ENCODE assay signal across 8 mouse cellular contexts in genomic region chr2:62646671-62647289, GRCm38 (mm10). TPM values are rescaled to one million over a fixed set of nuclear protein-coding genes. Genes with fewer than 3 reads are reported as not detected.
DNase-seq lines count a peak whose midpoint lies in the region; ATAC-seq lines count a peak whose summit lies in the region.

No protein-coding gene starts in this region.

- peaks cover 5% of the 10 kb centered on the region; the same call in 1 of the 2 replicates for H3K27me3 ChIP-seq in embryonic facial prominence, embryonic 13.5 days
- peaks cover 11% of the 10 kb centered on the region for H3K27me3 ChIP-seq in hindbrain, embryonic 15.5 days
- peaks cover 4% of the 10 kb centered on the region; the same call in 1 of the 2 replicates for H3K27me3 ChIP-seq in midbrain, embryonic 11.5 days (ENCODE audit: control insufficient read depth, insufficient read depth, low read length)

- no peaks in the 10 kb centered on the region for H3K9me3 ChIP-seq in embryonic facial prominence, embryonic 13.5 days
- H3K9me3 ChIP-seq in hindbrain, embryonic 15.5 days: no peaks in the 10 kb centered on the region
- H3K9me3 ChIP-seq in midbrain, embryonic 11.5 days (ENCODE audit: control insufficient read depth, low read length): no peaks in the 10 kb centered on the region

- DNase-seq in heart, adult 18-20 months: peak; percentile 12 to 49
- DNase-seq in heart, postnatal 36 days: no peak
- no peak for DNase-seq in midbrain, embryonic 11.5 days (ENCODE audit: low spot score, missing footprints)
- no peak for DNase-seq in adrenal gland, postnatal 14 days
- no peak for DNase-seq in cerebellum, adult 18-20 months
- DNase-seq in cerebellum, postnatal 14 days: no peak

- ATAC-seq in embryonic facial prominence, embryonic 13.5 days (ENCODE audit: insufficient number of reproducible peaks, insufficient read depth, low FRiP score, low TSS enrichment, low read depth): no peak
- ATAC-seq in hindbrain, embryonic 15.5 days (ENCODE audit: low FRiP score, low read depth): 0 out of 2 replicates have a peak, but pooled peaks have one; percentile 31
- ATAC-seq in midbrain, embryonic 11.5 days (ENCODE audit: low FRiP score): peak; percentile 20; the same call in 1 of the 2 replicates

- H3K4me2 ChIP-seq in embryonic facial prominence, embryonic 13.5 days: peak overlapping the region; percentile 71
- peak overlapping the region; percentile 76 for H3K4me2 ChIP-seq in hindbrain, embryonic 15.5 days
- H3K4me2 ChIP-seq in midbrain, embryonic 11.5 days: peak overlapping the region; percentile 65

- WGBS in embryonic facial prominence, embryonic 13.5 days: 27% methylated on average over 6 of the region's 6 CpGs
- WGBS in hindbrain, embryonic 15.5 days: 7% methylated on average over 6 of the region's 6 CpGs
- 19% methylated on average over 6 of the region's 6 CpGs for WGBS in midbrain, embryonic 11.5 days

- peak overlapping the region; percentile 58 for H3K4me3 ChIP-seq in embryonic facial prominence, embryonic 13.5 days
- H3K4me3 ChIP-seq in hindbrain, embryonic 15.5 days: peak overlapping the region; percentile 42
- H3K4me3 ChIP-seq in midbrain, embryonic 11.5 days (ENCODE audit: low read depth, low read length): peak overlapping the region; percentile 49

- no peaks in the 10 kb centered on the region for H3K36me3 ChIP-seq in embryonic facial prominence, embryonic 13.5 days
- H3K36me3 ChIP-seq in hindbrain, embryonic 15.5 days: no peaks in the 10 kb centered on the region
- H3K36me3 ChIP-seq in midbrain, embryonic 11.5 days (ENCODE audit: control insufficient read depth, insufficient read depth, low read length): no peaks in the 10 kb centered on the region

- H3K27ac ChIP-seq in embryonic facial prominence, embryonic 13.5 days: no peak overlapping the region
- no peak overlapping the region; the same call in 1 of the 2 replicates for H3K27ac ChIP-seq in hindbrain, embryonic 15.5 days (replicated peaks)
- no peak overlapping the region for H3K27ac ChIP-seq in midbrain, embryonic 11.5 days (ENCODE audit: low read depth, low read length)

- intact Hi-C loops in heart, postnatal 36 days (cut with DNase I): no loop called here

- H3K9ac ChIP-seq in embryonic facial prominence, embryonic 13.5 days: no peak overlapping the region
- H3K9ac ChIP-seq in hindbrain, embryonic 15.5 days: no peak overlapping the region
- peak overlapping the region; percentile 50; the same call in 1 of the 2 replicates for H3K9ac ChIP-seq in midbrain, embryonic 11.5 days (ENCODE audit: low read length)

- H3K4me1 ChIP-seq in embryonic facial prominence, embryonic 13.5 days: 0 out of 2 replicates have a peak, but pooled peaks cover 4% of the 10 kb centered on the region
- peaks cover 16% of the 10 kb centered on the region for H3K4me1 ChIP-seq in hindbrain, embryonic 15.5 days (replicated peaks)
- H3K4me1 ChIP-seq in midbrain, embryonic 11.5 days (ENCODE audit: control insufficient read depth, insufficient read depth, low read length): peaks cover 2% of the 10 kb centered on the region

RNA-seq across cellular contexts. Expression of gene Ifih1, which starts 0.7 kb away (rescaled TPM):
- total RNA-seq in heart, adult 18-20 months (2021): 1 to 10 TPM; 5.3 to 5.5 TPM
- 1 to 10 TPM; 6.1 to 8.6 TPM for total RNA-seq in heart, postnatal 36 days (2021)
- 1.1 and 1.3 TPM in 2 replicates for polyA plus RNA-seq in embryonic facial prominence, embryonic 13.5 days (2015; fragmentation: Nextera tagmentation; extraction: Ambion mirVana)
- polyA plus RNA-seq in hindbrain, embryonic 15.5 days (2015; fragmentation: Nextera tagmentation; extraction: Ambion mirVana): 1.7 and 1.8 TPM in 2 replicates
- polyA plus RNA-seq in midbrain, embryonic 11.5 days (2014; fragmentation: Nextera tagmentation; extraction: Ambion mirVana): 0.93 and 1.3 TPM in 2 replicates
- total RNA-seq in adrenal gland, postnatal 14 days (2021): 8.7 and 9.9 TPM in 2 replicates

RNA-seq across cellular contexts. Expression of gene Gca, which starts 17.3 kb away (rescaled TPM):
- total RNA-seq in heart, adult 18-20 months (2021): 10 to 100 TPM; 24.6 to 24.7 TPM
- total RNA-seq in heart, postnatal 36 days (2021): 10 to 100 TPM; 26.4 to 29.9 TPM
- polyA plus RNA-seq in embryonic facial prominence, embryonic 13.5 days (2015; fragmentation: Nextera tagmentation; extraction: Ambion mirVana): 1.9 and 2.1 TPM in 2 replicates
- 4.5 and 4.8 TPM in 2 replicates for polyA plus RNA-seq in hindbrain, embryonic 15.5 days (2015; fragmentation: Nextera tagmentation; extraction: Ambion mirVana)
- 1.8 and 2.2 TPM in 2 replicates for polyA plus RNA-seq in midbrain, embryonic 11.5 days (2014; fragmentation: Nextera tagmentation; extraction: Ambion mirVana)
- total RNA-seq in adrenal gland, postnatal 14 days (2021): 3.0 and 4.0 TPM in 2 replicates

Comparison
In these comparisons a context has a peak if more than half of its experiments do, and no peak if none do; other contexts are left out.
1. DNase-seq: peak in heart, adult 18-20 months (2 of 2); none in heart, postnatal 36 days (0 of 2), midbrain, embryonic 11.5 days (single experiment), adrenal gland, postnatal 14 days (single experiment), cerebellum, adult 18-20 months (0 of 2) and cerebellum, postnatal 14 days (0 of 2).
2. Peak in every context shown above with its lines, with median percentiles within 50 percentile points of each other: H3K4me2 ChIP-seq and H3K4me3 ChIP-seq.